In the genomic region with DNA sequence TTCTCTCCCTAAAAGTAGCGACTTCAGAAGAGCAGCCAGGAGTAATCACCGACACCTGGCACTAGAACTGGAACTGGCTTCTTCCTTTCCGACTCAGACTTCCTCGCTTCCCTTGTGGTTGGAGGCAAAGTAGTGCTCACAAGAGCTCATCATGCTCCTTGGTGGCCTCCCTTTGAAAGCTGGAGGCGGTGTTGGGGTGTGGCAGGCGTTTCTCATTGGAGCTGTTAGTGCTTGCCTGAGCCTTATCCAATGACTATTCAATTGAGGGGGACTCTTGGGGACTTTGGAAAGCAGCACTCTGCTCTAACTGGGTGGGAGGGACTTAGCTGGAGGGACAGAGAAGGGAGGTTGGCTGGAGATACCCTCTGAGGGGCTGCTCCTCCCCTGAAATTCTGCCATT, we compare ENCODE assay signal across 14 mouse cellular contexts. TPM values are rescaled to one million over a fixed set of nuclear protein-coding genes. Genes with fewer than 3 reads are reported as not detected.
DNase-seq lines count a peak whose midpoint lies in the region; ATAC-seq and TF ChIP-seq lines count a peak whose summit lies in the region.
"Had no signal": no experiment of that assay in that cellular context is flagged by ENCODE, and none has a peak within 500 bp of the region (broad histone marks: within the 10 kb centered on the region; RNA-seq: fewer than 3 reads in every experiment).

No protein-coding gene starts in this region.

- no peaks in the 10 kb centered on the region for H3K4me1 ChIP-seq in embryonic facial prominence, embryonic 14.5 days (ENCODE audit: control insufficient read depth, insufficient read depth, low read length)
- H3K4me1 ChIP-seq in embryonic facial prominence, embryonic 10.5 days: peaks cover 26% of the 10 kb centered on the region
- peaks cover 7% of the 10 kb centered on the region for H3K4me1 ChIP-seq in ES-Bruce4 (ENCODE audit: control insufficient read depth, insufficient read depth, low read length)
- peaks cover 3% of the 10 kb centered on the region; the same call in 1 of the 2 replicates for H3K4me1 ChIP-seq in intestine, embryonic 14.5 days (replicated peaks; ENCODE audit: control insufficient read depth, insufficient read depth, low read length)
- H3K4me1 ChIP-seq in liver, embryonic 15.5 days (replicated peaks): peaks cover 8% of the 10 kb centered on the region
- H3K4me1 ChIP-seq in midbrain, embryonic 10.5 days: peaks cover 7% of the 10 kb centered on the region
- 0 out of 2 replicates have a peak, but pooled peaks cover 3% of the 10 kb centered on the region for H3K4me1 ChIP-seq in thymus, adult 2 months (replicated peaks; ENCODE audit: control insufficient read depth, insufficient read depth, low read length)
- H3K4me1 ChIP-seq: midbrain, embryonic 13.5 days had no signal

- no peak overlapping the region for H3K9ac ChIP-seq in embryonic facial prominence, embryonic 14.5 days (ENCODE audit: low read depth, low read length)
- no peak overlapping the region for H3K9ac ChIP-seq in ES-Bruce4 (ENCODE audit: low read depth, poor library complexity, severe bottlenecking)
- H3K9ac ChIP-seq in intestine, embryonic 14.5 days (ENCODE audit: low read length): no peak overlapping the region
- H3K9ac ChIP-seq in liver, embryonic 15.5 days: no peak overlapping the region
- H3K9ac ChIP-seq: midbrain, embryonic 13.5 days had no signal

- peak; percentile 60; the same call in 1 of the 2 replicates for TF ChIP-seq EP300 in ES-Bruce4 (IDR thresholded peaks at IDR 0.05; ENCODE audit: insufficient read depth, low read depth, low read length)

- no peaks in the 10 kb centered on the region for H3K36me3 ChIP-seq in embryonic facial prominence, embryonic 14.5 days (ENCODE audit: control insufficient read depth, insufficient read depth, low read length)
- no peaks in the 10 kb centered on the region for H3K36me3 ChIP-seq in embryonic facial prominence, embryonic 10.5 days (replicated peaks)
- no peaks in the 10 kb centered on the region for H3K36me3 ChIP-seq in ES-Bruce4 (ENCODE audit: control insufficient read depth, insufficient read depth, low read length, poor library complexity, severe bottlenecking)
- H3K36me3 ChIP-seq in intestine, embryonic 14.5 days (ENCODE audit: control insufficient read depth, insufficient read depth, low read length): no peaks in the 10 kb centered on the region
- H3K36me3 ChIP-seq in liver, embryonic 15.5 days (replicated peaks): no peaks in the 10 kb centered on the region
- H3K36me3 ChIP-seq in midbrain, embryonic 10.5 days: no peaks in the 10 kb centered on the region
- H3K36me3 ChIP-seq in thymus, adult 2 months (ENCODE audit: control insufficient read depth, insufficient read depth, low read length): no peaks in the 10 kb centered on the region
- H3K36me3 ChIP-seq: G1E; midbrain, embryonic 13.5 days had no signal

- DNase-seq in embryonic facial prominence, embryonic 14.5 days (ENCODE audit: low spot score): peak; percentile 61
- no peak for DNase-seq in embryonic facial prominence, embryonic 10.5 days (ENCODE audit: low spot score)
- DNase-seq in intestine, embryonic 14.5 days (ENCODE audit: low spot score): no peak
- no peak for DNase-seq in midbrain, embryonic 10.5 days (ENCODE audit: low spot score)
- no peak for DNase-seq in thymus, adult 2 months
- no peak for DNase-seq in lung, postnatal 25 days (ENCODE audit: low spot score)
- DNase-seq: adrenal gland, postnatal 36 days; kidney, postnatal 25 days; right cerebral cortex, postnatal 14 days had no signal

- H3K9me3 ChIP-seq in embryonic facial prominence, embryonic 14.5 days (ENCODE audit: control insufficient read depth, low read length): no peaks in the 10 kb centered on the region
- H3K9me3 ChIP-seq in embryonic facial prominence, embryonic 10.5 days: no peaks in the 10 kb centered on the region
- H3K9me3 ChIP-seq in ES-Bruce4 (replicated peaks; ENCODE audit: control insufficient read depth, insufficient read depth, low read length, poor library complexity, severe bottlenecking): no peaks in the 10 kb centered on the region
- no peaks in the 10 kb centered on the region for H3K9me3 ChIP-seq in intestine, embryonic 14.5 days (ENCODE audit: control insufficient read depth, low read length)
- no peaks in the 10 kb centered on the region for H3K9me3 ChIP-seq in liver, embryonic 15.5 days (replicated peaks)
- H3K9me3 ChIP-seq in midbrain, embryonic 10.5 days (replicated peaks): no peaks in the 10 kb centered on the region
- H3K9me3 ChIP-seq: midbrain, embryonic 13.5 days had no signal

- no peak overlapping the region for H3K27ac ChIP-seq in embryonic facial prominence, embryonic 14.5 days (replicated peaks; ENCODE audit: low read depth, low read length)
- H3K27ac ChIP-seq in embryonic facial prominence, embryonic 10.5 days (replicated peaks): no peak overlapping the region
- H3K27ac ChIP-seq in ES-Bruce4 (ENCODE audit: insufficient read depth, low read length): peak overlapping the region; percentile 11; the same call in 1 of the 2 replicates
- peak overlapping the region; percentile 73 for H3K27ac ChIP-seq in intestine, embryonic 14.5 days (ENCODE audit: low read depth)
- no peak overlapping the region for H3K27ac ChIP-seq in liver, embryonic 15.5 days (replicated peaks)
- H3K27ac ChIP-seq in midbrain, embryonic 10.5 days (replicated peaks): no peak overlapping the region
- no peak overlapping the region for H3K27ac ChIP-seq in thymus, adult 2 months (ENCODE audit: control insufficient read depth, insufficient read depth, low read length)
- H3K27ac ChIP-seq: midbrain, embryonic 13.5 days had no signal

- H3K27me3 ChIP-seq in embryonic facial prominence, embryonic 14.5 days (replicated peaks; ENCODE audit: control insufficient read depth, insufficient read depth, low read length): no peaks in the 10 kb centered on the region
- H3K27me3 ChIP-seq in embryonic facial prominence, embryonic 10.5 days (replicated peaks; ENCODE audit: low read depth, poor library complexity, severe bottlenecking): no peaks in the 10 kb centered on the region
- no peaks in the 10 kb centered on the region for H3K27me3 ChIP-seq in ES-Bruce4 (ENCODE audit: control insufficient read depth, insufficient read depth, low read length, poor library complexity, severe bottlenecking)
- H3K27me3 ChIP-seq in intestine, embryonic 14.5 days (replicated peaks; ENCODE audit: control insufficient read depth, insufficient read depth, low read length): no peaks in the 10 kb centered on the region
- H3K27me3 ChIP-seq in liver, embryonic 15.5 days: 0 out of 2 replicates have a peak, but pooled peaks cover under 1% of the 10 kb centered on the region
- no peaks in the 10 kb centered on the region for H3K27me3 ChIP-seq in midbrain, embryonic 10.5 days (ENCODE audit: low read depth, poor library complexity, severe bottlenecking)
- no peaks in the 10 kb centered on the region for H3K27me3 ChIP-seq in thymus, adult 2 months (ENCODE audit: control insufficient read depth, insufficient read depth, low read length)
- H3K27me3 ChIP-seq: midbrain, embryonic 13.5 days had no signal

- TF ChIP-seq POLR2A in ES-Bruce4 (IDR thresholded peaks at IDR 0.05; ENCODE audit: insufficient read depth, low read length): peak; percentile 29
- no peak for TF ChIP-seq POLR2A in thymus, adult 2 months (IDR thresholded peaks at IDR 0.05; ENCODE audit: control insufficient read depth, extremely low read depth, insufficient read depth, low read length, poor library complexity)

- H3K4me2 ChIP-seq in embryonic facial prominence, embryonic 14.5 days (ENCODE audit: low read depth, low read length): no peak overlapping the region
- H3K4me2 ChIP-seq in intestine, embryonic 14.5 days (ENCODE audit: low read length): no peak overlapping the region
- H3K4me2 ChIP-seq in liver, embryonic 15.5 days: no peak overlapping the region
- H3K4me2 ChIP-seq: midbrain, embryonic 13.5 days had no signal

- no peak for TF ChIP-seq CTCF in ES-Bruce4 (IDR thresholded peaks at IDR 0.05; ENCODE audit: low read depth, low read length)
- TF ChIP-seq CTCF in thymus, adult 2 months (IDR thresholded peaks at IDR 0.05; ENCODE audit: borderline replicate concordance, control insufficient read depth, extremely low read depth, insufficient read depth, low read length, poor library complexity): no peak

- WGBS in embryonic facial prominence, embryonic 14.5 days: 38% methylated on average over 6 of the region's 6 CpGs
- WGBS in embryonic facial prominence, embryonic 10.5 days: 46% methylated on average over 6 of the region's 6 CpGs
- 48% methylated on average over 6 of the region's 6 CpGs for WGBS in intestine, embryonic 14.5 days
- 20% methylated on average over 6 of the region's 6 CpGs for WGBS in liver, embryonic 15.5 days (ENCODE audit: insufficient replicate concordance)
- WGBS in midbrain, embryonic 10.5 days: 40% methylated on average over 6 of the region's 6 CpGs
- WGBS in thymus, adult 2 months: 21% methylated on average over 6 of the region's 6 CpGs

- peak; percentile 67; the same call in 1 of the 2 replicates for ATAC-seq in embryonic facial prominence, embryonic 14.5 days (ENCODE audit: low read depth)
- peak; percentile 79 for ATAC-seq in intestine, embryonic 14.5 days (replicated peaks; ENCODE audit: low FRiP score, low TSS enrichment, low read depth)
- peak; percentile 44; the same call in 1 of the 2 replicates for ATAC-seq in liver, embryonic 15.5 days (ENCODE audit: insufficient read depth)
- ATAC-seq: lung, postnatal 0 days; midbrain, embryonic 13.5 days had no signal

- H3K4me3 ChIP-seq in embryonic facial prominence, embryonic 14.5 days (ENCODE audit: low read depth, low read length): no peak overlapping the region
- no peak overlapping the region for H3K4me3 ChIP-seq in embryonic facial prominence, embryonic 10.5 days
- no peak overlapping the region for H3K4me3 ChIP-seq in ES-Bruce4 (ENCODE audit: low read depth, low read length)
- no peak overlapping the region for H3K4me3 ChIP-seq in intestine, embryonic 14.5 days (ENCODE audit: low read depth, low read length)
- H3K4me3 ChIP-seq in liver, embryonic 15.5 days (replicated peaks): no peak overlapping the region
- H3K4me3 ChIP-seq in midbrain, embryonic 10.5 days: no peak overlapping the region
- H3K4me3 ChIP-seq in thymus, adult 2 months (ENCODE audit: control insufficient read depth, insufficient read depth, low read length): no peak overlapping the region
- H3K4me3 ChIP-seq: midbrain, embryonic 13.5 days had no signal

RNA-seq across cellular contexts. Expression of a gene that starts 9.1 kb away (rescaled TPM):
- 106 and 124 TPM in 2 replicates for polyA plus RNA-seq in embryonic facial prominence, embryonic 14.5 days (2014; fragmentation: Nextera tagmentation; extraction: Ambion mirVana)
- polyA plus RNA-seq in embryonic facial prominence, embryonic 10.5 days (2016; fragmentation: Nextera tagmentation; extraction: Ambion mirVana): 94.5 and 111 TPM in 2 replicates
- 23.8 and 29.0 TPM in 2 replicates for polyA plus RNA-seq in ES-Bruce4 (2011; ENCODE audit: insufficient read depth, insufficient read length, low read depth, missing spikeins)
- polyA plus RNA-seq in intestine, embryonic 14.5 days (2014; fragmentation: Nextera tagmentation; extraction: Ambion mirVana): 97.2 and 99.2 TPM in 2 replicates
- polyA plus RNA-seq in liver, embryonic 15.5 days (2015; fragmentation: Nextera tagmentation; extraction: Ambion mirVana): 18.1 and 19.3 TPM in 2 replicates
- 180 and 255 TPM in 2 replicates for polyA plus RNA-seq in midbrain, embryonic 10.5 days (2016; fragmentation: Nextera tagmentation; extraction: Ambion mirVana)
- 7.6 and 10.2 TPM in 2 replicates for polyA plus RNA-seq in thymus, adult 2 months (2012; rRNA removed)

Comparison
In these comparisons a context has a peak if more than half of its experiments do, and no peak if none do; other contexts are left out.
1. H3K27ac ChIP-seq: peak in ES-Bruce4 (single experiment) and intestine, embryonic 14.5 days (single experiment); none in embryonic facial prominence, embryonic 14.5 days (single experiment), embryonic facial prominence, embryonic 10.5 days (single experiment), liver, embryonic 15.5 days (single experiment), midbrain, embryonic 10.5 days (single experiment) and thymus, adult 2 months (single experiment).
2. Peak in every context shown above with its lines, with median percentiles within 50 percentile points of each other: ATAC-seq.